Mouse (Mus musculus) limb, embryonic 13.5 days (tissue): ENCODE results near the gene Ago4. TPM values are rescaled to one million over a fixed set of nuclear protein-coding genes. Genes with fewer than 3 reads are reported as not detected.

Experiments
- ATAC-seq: fragments of 200-750 bp; cut with Nextera tagmentation; 2 replicates; pipeline ENCODE4 v1.8.0; 2017; ENCODE audit warnings: low read depth, moderate number of reproducible peaks, moderate TSS enrichment; ENCODE audit not compliant: low FRiP score
- H3K27ac ChIP-seq: fragments of 300-500 bp; sonication (generic); 2 replicates; pipeline ENCODE4 v1.5.1; 2015; ENCODE audit warnings: inconsistent platforms, mild to moderate bottlenecking, moderate library complexity
- H3K27me3 ChIP-seq: fragments of 300-500 bp; sonication (generic); 2 replicates; pipeline ENCODE4 v1.6.1; 2015; ENCODE audit warnings: mild to moderate bottlenecking, inconsistent platforms
- H3K36me3 ChIP-seq: fragments of 300-500 bp; sonication (generic); 2 replicates; pipeline ENCODE4 v1.6.1; 2015; ENCODE audit warnings: inconsistent platforms, mild to moderate bottlenecking, moderate library complexity
- H3K4me1 ChIP-seq: fragments of 300-500 bp; sonication (generic); 2 replicates; pipeline ENCODE4 v1.6.1; 2015; ENCODE audit warnings: inconsistent platforms
- H3K4me2 ChIP-seq: fragments of 300-500 bp; sonication (generic); replicated peaks from 2 replicates; pipeline ENCODE4 v1.6.1; 2015; ENCODE audit warnings: inconsistent platforms, mild to moderate bottlenecking, moderate library complexity
- H3K4me3 ChIP-seq: fragments of 300-500 bp; sonication (generic); 2 replicates; pipeline ENCODE4 v1.5.1; 2015; ENCODE audit warnings: moderate library complexity, mild to moderate bottlenecking, inconsistent platforms
- H3K9ac ChIP-seq: fragments of 300-500 bp; sonication (generic); 2 replicates; pipeline ENCODE4 v1.6.1; 2015; ENCODE audit warnings: mild to moderate bottlenecking, inconsistent platforms
- H3K9me3 ChIP-seq: fragments of 300-500 bp; sonication (generic); 2 replicates; pipeline ENCODE4 v1.6.1; 2016; ENCODE audit warnings: inconsistent platforms
- WGBS: fragments of 180-500 bp; shearing (Covaris S2); methylation state at CpG from one replicate; pipeline ENCODE4 v1.1.7; 2015; 5-methylcytosine and 5-hydroxymethylcytosine counted together
- microRNA-seq: library from miRNA; unstranded; fragments of <30 nt; microRNA quantifications from one replicate; pipeline ENCODE4, GENCODE M21; 2016
- polyA plus RNA-seq: library from polyadenylated mRNA; unstranded; fragments of >200 nt; fragmentation: Nextera tagmentation; extraction: Ambion mirVana; gene quantifications from 2 replicates; pipeline ENCODE4 v1.2.1, GENCODE M21; 2015

The Ago4 gene
- polyA plus RNA-seq, 1 experiment from 2014 or later, result 3.1 TPM

- Histone ChIP-seq H3K4me2 (peak overlapping the region; percentile 17), H3K4me1 (peaks cover 30% of the 10 kb centered on the region), H3K27me3 (no peaks in the 10 kb centered on the region), H3K9ac (0 out of 2 replicates have a peak overlapping the region, but pooled peaks have one; percentile 26), H3K27ac (no peak overlapping the region), H3K36me3 (no peaks in the 10 kb centered on the region), H3K4me3 (no peak overlapping the region), H3K9me3 (no peaks in the 10 kb centered on the region)
- 32% methylated on average over 8 of the region's 8 CpGs for WGBS
- ATAC-seq, result no peak
These were observed 67.0 kb downstream of the Ago4 start for GRCm38 (mm10) chr4:126466251-126466750.

- Histone ChIP-seq H3K4me1 (peaks cover 30% of the 10 kb centered on the region), H3K27me3 (no peaks in the 10 kb centered on the region), H3K4me2 (peak overlapping the region; percentile 17), H3K9me3 (no peaks in the 10 kb centered on the region), H3K4me3 (no peak overlapping the region), H3K27ac (no peak overlapping the region), H3K9ac (peak overlapping the region; percentile 26; the same call in 1 of the 2 replicates), H3K36me3 (peaks cover 1% of the 10 kb centered on the region; the same call in 1 of the 2 replicates)
- no peak for ATAC-seq
- 18% methylated on average over 8 of the region's 8 CpGs for WGBS
These were observed 67.4 kb downstream of the Ago4 start for GRCm38 (mm10) chr4:126465843-126466242.

- WGBS, result 17% methylated on average over 2 of the region's 2 CpGs
- Histone ChIP-seq H3K27me3 (no peaks in the 10 kb centered on the region), H3K4me3 (no peak overlapping the region), H3K36me3 (peaks cover 11% of the 10 kb centered on the region), H3K4me1 (peaks cover 30% of the 10 kb centered on the region), H3K9me3 (no peaks in the 10 kb centered on the region), H3K27ac (no peak overlapping the region), H3K4me2 (no peak overlapping the region), H3K9ac (no peak overlapping the region)
- no peak for ATAC-seq
These were observed 68.4 kb downstream of the Ago4 start for GRCm38 (mm10) chr4:126464892-126465235.

- WGBS, result 36% methylated on average over 4 of the region's 4 CpGs
- H3K4me1 ChIP-seq, result peaks cover 30% of the 10 kb centered on the region
- H3K36me3 ChIP-seq, result peaks cover 16% of the 10 kb centered on the region
- no peak for ATAC-seq
- no peaks in the 10 kb centered on the region for H3K9me3 ChIP-seq
- H3K4me3 ChIP-seq, result no peak overlapping the region
- H3K27ac ChIP-seq, result no peak overlapping the region
- H3K4me2 ChIP-seq, result no peak overlapping the region
- no peak overlapping the region for H3K9ac ChIP-seq
- no peaks in the 10 kb centered on the region for H3K27me3 ChIP-seq
These were observed 68.9 kb downstream of the Ago4 start for GRCm38 (mm10) chr4:126464189-126464891.

- no peaks in the 10 kb centered on the region for H3K9me3 ChIP-seq
- H3K27ac ChIP-seq, result no peak overlapping the region
- H3K36me3 ChIP-seq, result peaks cover 94% of the 10 kb centered on the region
- no peaks in the 10 kb centered on the region for H3K4me1 ChIP-seq
- H3K9ac ChIP-seq, result no peak overlapping the region
- no peak overlapping the region for H3K4me2 ChIP-seq
- WGBS, result 88% methylated on average over 7 of the region's 7 CpGs
- H3K27me3 ChIP-seq, result no peaks in the 10 kb centered on the region
- no peak for ATAC-seq
- H3K4me3 ChIP-seq, result no peak overlapping the region
These were observed 77.8 kb downstream of the Ago4 start for GRCm38 (mm10) chr4:126455441-126455840.

- no peaks in the 10 kb centered on the region for H3K4me1 ChIP-seq
- H3K36me3 ChIP-seq, result peaks cover 90% of the 10 kb centered on the region
- no peak overlapping the region for H3K4me2 ChIP-seq
- no peak overlapping the region for H3K9ac ChIP-seq
- no peak overlapping the region for H3K27ac ChIP-seq
- H3K27me3 ChIP-seq, result no peaks in the 10 kb centered on the region
- no peak for ATAC-seq
- 92% methylated on average over 5 of the region's 5 CpGs for WGBS
- H3K4me3 ChIP-seq, result no peak overlapping the region
- H3K9me3 ChIP-seq, result no peaks in the 10 kb centered on the region
These were observed 78.6 kb downstream of the Ago4 start for GRCm38 (mm10) chr4:126454547-126455254.

GRCm38 (mm10) chr4:126450268-126450667 lies 83.0 kb downstream of the Ago4 start:
- Histone ChIP-seq H3K4me1 (no peaks in the 10 kb centered on the region), H3K4me3 (no peak overlapping the region), H3K36me3 (peaks cover 82% of the 10 kb centered on the region), H3K27ac (no peak overlapping the region), H3K9ac (no peak overlapping the region), H3K9me3 (no peaks in the 10 kb centered on the region), H3K4me2 (no peak overlapping the region), H3K27me3 (no peaks in the 10 kb centered on the region)
- WGBS, result 90% methylated on average over 1 of the region's 1 CpGs
- no peak for ATAC-seq

GRCm38 (mm10) chr4:126447126-126447525 lies 86.1 kb downstream of the Ago4 start:
- Histone ChIP-seq H3K4me2 (no peak overlapping the region), H3K27me3 (no peaks in the 10 kb centered on the region), H3K9ac (no peak overlapping the region), H3K27ac (no peak overlapping the region), H3K9me3 (no peaks in the 10 kb centered on the region), H3K36me3 (peaks cover 61% of the 10 kb centered on the region), H3K4me3 (no peak overlapping the region), H3K4me1 (no peaks in the 10 kb centered on the region)
- no peak for ATAC-seq
- WGBS, result 89% methylated on average over 7 of the region's 7 CpGs

- ATAC-seq, result no peak
- Histone ChIP-seq H3K36me3 (peaks cover 70% of the 10 kb centered on the region), H3K4me3 (no peak overlapping the region), H3K4me2 (no peak overlapping the region), H3K9me3 (no peaks in the 10 kb centered on the region), H3K9ac (no peak overlapping the region), H3K4me1 (no peaks in the 10 kb centered on the region), H3K27ac (no peak overlapping the region), H3K27me3 (no peaks in the 10 kb centered on the region)
- WGBS, result 91% methylated on average over 3 of the region's 3 CpGs
These were observed 88.7 kb downstream of the Ago4 start for GRCm38 (mm10) chr4:126444528-126444927.

Small RNA genes within 50 kb of the gene (microRNA-seq; reads per million reads assigned to microRNA genes)
- gene Mir7119, result 0.52 reads per million

Other genes starting within 250 kb of the Ago4 start
- 39.8 and 42.7 TPM in 2 replicates for gene Col8a2, start 246.7 kb downstream of the Ago4 start, polyA plus RNA-seq
- gene Adprhl2, start 211.8 kb downstream of the Ago4 start, polyA plus RNA-seq, result 88.6 and 91.5 TPM in 2 replicates
- 23.6 TPM in 2 replicates for gene Tekt2, start 207.8 kb downstream of the Ago4 start, polyA plus RNA-seq
- gene Ago3, start 103.9 kb downstream of the Ago4 start, polyA plus RNA-seq, result 17.6 and 22.5 TPM in 2 replicates
- 4.9 and 5.5 TPM in 2 replicates for gene Ago1, start 64.9 kb downstream of the Ago4 start, polyA plus RNA-seq
- gene Clspn, start 23.5 kb upstream of the Ago4 start, polyA plus RNA-seq, result 44.0 and 46.3 TPM in 2 replicates
- gene 5730409E04Rik, start 76.3 kb upstream of the Ago4 start, polyA plus RNA-seq, result 4.6 and 4.7 TPM in 2 replicates
- 501 and 520 TPM in 2 replicates for gene Psmb2, start 144.2 kb upstream of the Ago4 start, polyA plus RNA-seq
- gene Tfap2e, start 202.8 kb upstream of the Ago4 start, polyA plus RNA-seq, result 0.06 TPM in 1 of 2 replicates, not detected in the other
- gene Ncdn, start 220.0 kb upstream of the Ago4 start, polyA plus RNA-seq, result 31.8 and 34.6 TPM in 2 replicates
- 16.9 and 17.6 TPM in 2 replicates for gene AU040320, start 220.1 kb upstream of the Ago4 start, polyA plus RNA-seq